Mouse (Mus musculus): ENCODE data around the gene Diras1.

- TF ChIP-seq TAL1 (IDR thresholded peaks at IDR 0.05; ENCODE audit: low read length) (no peak), GATA1 (IDR thresholded peaks at IDR 0.05; ENCODE audit: low read length) (no peak)
These were observed 32.1 kb upstream of the Diras1 start for GRCm38 (mm10) chr10:81057406-81058130.

All from erythroblast, embryonic 14.5 days (primary cell).